Mouse (Mus musculus) hindbrain, embryonic 15.5 days (tissue): ENCODE data around the gene Adora2b. TPM values are rescaled to one million over a fixed set of nuclear protein-coding genes. Genes with fewer than 3 reads are reported as not detected.

Source experiments
- ATAC-seq: fragments of 200-750 bp; cut with Nextera tagmentation; 2 replicates; pipeline ENCODE4 v1.8.0; 2017; ENCODE audit warnings: low read depth, moderate number of reproducible peaks, moderate TSS enrichment; ENCODE audit not compliant: low FRiP score
- H3K27ac ChIP-seq: fragments of 300-500 bp; sonication (generic); replicated peaks from 2 replicates; pipeline ENCODE4 v1.5.1; 2015; ENCODE audit warnings: mild to moderate bottlenecking, inconsistent platforms
- H3K27me3 ChIP-seq: fragments of 300-500 bp; sonication (generic); 2 replicates; pipeline ENCODE4 v1.6.1; 2015; ENCODE audit warnings: control low read depth, inconsistent platforms
- H3K36me3 ChIP-seq: fragments of 300-500 bp; sonication (generic); 2 replicates; pipeline ENCODE4 v1.6.1; 2015; ENCODE audit warnings: control low read depth, inconsistent platforms
- H3K4me1 ChIP-seq: fragments of 300-500 bp; sonication (generic); replicated peaks from 2 replicates; pipeline ENCODE4 v1.6.1; 2015; ENCODE audit warnings: control low read depth, inconsistent platforms
- H3K4me2 ChIP-seq: fragments of 300-500 bp; sonication (generic); 2 replicates; pipeline ENCODE4 v1.6.1; 2015; ENCODE audit warnings: moderate library complexity, mild to moderate bottlenecking, inconsistent platforms
- H3K4me3 ChIP-seq: fragments of 300-500 bp; sonication (generic); 2 replicates; pipeline ENCODE4 v1.5.1; 2015; ENCODE audit warnings: mild to moderate bottlenecking, inconsistent platforms
- H3K9ac ChIP-seq: fragments of 300-500 bp; sonication (generic); 2 replicates; pipeline ENCODE4 v1.6.1; 2015; ENCODE audit warnings: inconsistent platforms
- H3K9me3 ChIP-seq: fragments of 300-500 bp; sonication (generic); 2 replicates; pipeline ENCODE4 v1.6.1; 2016; ENCODE audit warnings: control low read depth, inconsistent platforms
- WGBS: fragments of 180-500 bp; shearing (Covaris S2); methylation state at CpG from one replicate; pipeline ENCODE4 v1.1.7; 2015; 5-methylcytosine and 5-hydroxymethylcytosine counted together
- polyA plus RNA-seq: library from polyadenylated mRNA; unstranded; fragments of >200 nt; fragmentation: Nextera tagmentation; extraction: Ambion mirVana; gene quantifications from 2 replicates; pipeline ENCODE4 v1.2.1, GENCODE M21; 2015

Adora2b gene
- polyA plus RNA-seq, result 4.9 and 5.9 TPM in 2 replicates

- WGBS, result under 1% methylated on average over 61 of the region's 69 CpGs
- no peaks in the 10 kb centered on the region for H3K9me3 ChIP-seq
- H3K4me3 ChIP-seq, result peak within 1 kb of the TSS; percentile 76
- no peaks in the 10 kb centered on the region for H3K36me3 ChIP-seq
- peak within 1 kb of the TSS; percentile 99 for H3K4me2 ChIP-seq
- ATAC-seq, result peak; percentile 83
- peaks cover 16% of the 10 kb centered on the region for H3K4me1 ChIP-seq
- no peak within 1 kb of the TSS for H3K27ac ChIP-seq
- H3K9ac ChIP-seq, result peak within 1 kb of the TSS; percentile 54
- H3K27me3 ChIP-seq, result peaks cover 18% of the 10 kb centered on the region
Measured at GRCm38 (mm10) chr11:62248401-62249244, at the start of gene Adora2b. TSS of gene Adora2b (plus strand) at chr11:62248984.

- 87% methylated on average over 5 of the region's 5 CpGs for WGBS
- Histone ChIP-seq H3K36me3 (no peaks in the 10 kb centered on the region), H3K9me3 (no peaks in the 10 kb centered on the region), H3K27me3 (no peaks in the 10 kb centered on the region), H3K27ac (no peak overlapping the region), H3K4me2 (no peak overlapping the region), H3K4me1 (no peaks in the 10 kb centered on the region), H3K4me3 (no peak overlapping the region), H3K9ac (no peak overlapping the region)
- ATAC-seq, result no peak
Measured at GRCm38 (mm10) chr11:62200901-62201512, 47.8 kb upstream of the Adora2b start.

- H3K9ac ChIP-seq, result no peak overlapping the region
- H3K4me1 ChIP-seq, result no peaks in the 10 kb centered on the region
- no peaks in the 10 kb centered on the region for H3K36me3 ChIP-seq
- H3K4me3 ChIP-seq, result no peak overlapping the region
- no peaks in the 10 kb centered on the region for H3K9me3 ChIP-seq
- ATAC-seq, result no peak
- H3K27me3 ChIP-seq, result no peaks in the 10 kb centered on the region
- 97% methylated on average over 1 of the region's 1 CpGs for WGBS
- no peak overlapping the region for H3K27ac ChIP-seq
- H3K4me2 ChIP-seq, result no peak overlapping the region
Measured at GRCm38 (mm10) chr11:62202645-62203044, 46.1 kb upstream of the Adora2b start.

- no peak for ATAC-seq
- WGBS, result 68% methylated on average over 2 of the region's 2 CpGs
- H3K4me1 ChIP-seq, result no peaks in the 10 kb centered on the region
Measured at GRCm38 (mm10) chr11:62209111-62209510, 39.7 kb upstream of the Adora2b start.

GRCm38 (mm10) chr11:62209891-62210290 is 38.9 kb upstream of the Adora2b start:
- ATAC-seq, result no peak
- WGBS, result 73% methylated on average over 4 of the region's 4 CpGs
- no peaks in the 10 kb centered on the region for H3K4me1 ChIP-seq

More at GRCm38 (mm10) chr11:62209111-62209510, 39.7 kb upstream of the Adora2b start:
- no peak overlapping the region for H3K9ac ChIP-seq
- no peaks in the 10 kb centered on the region for H3K27me3 ChIP-seq
- no peak overlapping the region for H3K27ac ChIP-seq
- no peaks in the 10 kb centered on the region for H3K36me3 ChIP-seq
- H3K9me3 ChIP-seq, result no peaks in the 10 kb centered on the region
- no peak overlapping the region for H3K4me3 ChIP-seq
- H3K4me2 ChIP-seq, result no peak overlapping the region

GRCm38 (mm10) chr11:62213384-62213989 is 35.3 kb upstream of the Adora2b start:
- Histone ChIP-seq H3K9ac (no peak overlapping the region), H3K9me3 (no peaks in the 10 kb centered on the region), H3K4me3 (no peak overlapping the region), H3K4me1 (no peaks in the 10 kb centered on the region), H3K36me3 (no peaks in the 10 kb centered on the region), H3K27ac (no peak overlapping the region), H3K4me2 (no peak overlapping the region), H3K27me3 (no peaks in the 10 kb centered on the region)
- 95% methylated on average over 12 of the region's 12 CpGs for WGBS
- no peak for ATAC-seq

More at GRCm38 (mm10) chr11:62209891-62210290, 38.9 kb upstream of the Adora2b start:
- Histone ChIP-seq H3K4me2 (no peak overlapping the region), H3K4me3 (no peak overlapping the region), H3K36me3 (no peaks in the 10 kb centered on the region), H3K9ac (no peak overlapping the region), H3K27me3 (no peaks in the 10 kb centered on the region), H3K9me3 (no peaks in the 10 kb centered on the region), H3K27ac (no peak overlapping the region)

- H3K4me1 ChIP-seq, result no peaks in the 10 kb centered on the region
- H3K4me3 ChIP-seq, result no peak overlapping the region
- no peak overlapping the region for H3K9ac ChIP-seq
- H3K9me3 ChIP-seq, result no peaks in the 10 kb centered on the region
- no peaks in the 10 kb centered on the region for H3K27me3 ChIP-seq
- no peak overlapping the region for H3K27ac ChIP-seq
- ATAC-seq, result no peak
- no peaks in the 10 kb centered on the region for H3K36me3 ChIP-seq
- WGBS, result 59% methylated on average over 2 of the region's 2 CpGs
- H3K4me2 ChIP-seq, result no peak overlapping the region
Measured at GRCm38 (mm10) chr11:62215107-62215506, 33.7 kb upstream of the Adora2b start.

- Histone ChIP-seq H3K4me2 (no peak overlapping the region), H3K27ac (no peak overlapping the region), H3K27me3 (no peaks in the 10 kb centered on the region), H3K36me3 (no peaks in the 10 kb centered on the region), H3K4me3 (no peak overlapping the region), H3K4me1 (no peaks in the 10 kb centered on the region), H3K9ac (no peak overlapping the region), H3K9me3 (no peaks in the 10 kb centered on the region)
- WGBS, result 52% methylated on average over 6 of the region's 6 CpGs
- ATAC-seq, result no peak
Measured at GRCm38 (mm10) chr11:62217751-62218150, 31.0 kb upstream of the Adora2b start.

GRCm38 (mm10) chr11:62220756-62221510 is 27.9 kb upstream of the Adora2b start:
- ATAC-seq, result no peak
- no peaks in the 10 kb centered on the region for H3K36me3 ChIP-seq

GRCm38 (mm10) chr11:62223416-62223815 is 25.4 kb upstream of the Adora2b start:
- 91% methylated on average over 5 of the region's 5 CpGs for WGBS
- ATAC-seq, result no peak
- H3K9me3 ChIP-seq, result no peaks in the 10 kb centered on the region

More at GRCm38 (mm10) chr11:62220756-62221510, 27.9 kb upstream of the Adora2b start:
- H3K4me3 ChIP-seq, result no peak overlapping the region
- H3K9ac ChIP-seq, result no peak overlapping the region
- no peaks in the 10 kb centered on the region for H3K9me3 ChIP-seq
- H3K4me1 ChIP-seq, result no peaks in the 10 kb centered on the region
- H3K27ac ChIP-seq, result no peak overlapping the region
- 89% methylated on average over 7 of the region's 7 CpGs for WGBS
- H3K27me3 ChIP-seq, result no peaks in the 10 kb centered on the region
- H3K4me2 ChIP-seq, result no peak overlapping the region

GRCm38 (mm10) chr11:62223962-62224361 is 24.8 kb upstream of the Adora2b start:
- no peaks in the 10 kb centered on the region for H3K4me1 ChIP-seq
- H3K9me3 ChIP-seq, result no peaks in the 10 kb centered on the region
- no peak overlapping the region for H3K27ac ChIP-seq
- no peaks in the 10 kb centered on the region for H3K36me3 ChIP-seq
- no peak overlapping the region for H3K4me3 ChIP-seq
- no peak for ATAC-seq
- no peak overlapping the region for H3K9ac ChIP-seq
- H3K4me2 ChIP-seq, result no peak overlapping the region
- no peaks in the 10 kb centered on the region for H3K27me3 ChIP-seq
- WGBS, result 94% methylated on average over 7 of the region's 7 CpGs

More at GRCm38 (mm10) chr11:62223416-62223815, 25.4 kb upstream of the Adora2b start:
- no peak overlapping the region for H3K9ac ChIP-seq
- H3K27ac ChIP-seq, result no peak overlapping the region
- H3K4me1 ChIP-seq, result no peaks in the 10 kb centered on the region
- no peak overlapping the region for H3K4me2 ChIP-seq
- no peak overlapping the region for H3K4me3 ChIP-seq
- no peaks in the 10 kb centered on the region for H3K36me3 ChIP-seq
- H3K27me3 ChIP-seq, result no peaks in the 10 kb centered on the region
